Comparison of ENCODE assay signal across 8 mouse cellular contexts in the genomic region with DNA sequence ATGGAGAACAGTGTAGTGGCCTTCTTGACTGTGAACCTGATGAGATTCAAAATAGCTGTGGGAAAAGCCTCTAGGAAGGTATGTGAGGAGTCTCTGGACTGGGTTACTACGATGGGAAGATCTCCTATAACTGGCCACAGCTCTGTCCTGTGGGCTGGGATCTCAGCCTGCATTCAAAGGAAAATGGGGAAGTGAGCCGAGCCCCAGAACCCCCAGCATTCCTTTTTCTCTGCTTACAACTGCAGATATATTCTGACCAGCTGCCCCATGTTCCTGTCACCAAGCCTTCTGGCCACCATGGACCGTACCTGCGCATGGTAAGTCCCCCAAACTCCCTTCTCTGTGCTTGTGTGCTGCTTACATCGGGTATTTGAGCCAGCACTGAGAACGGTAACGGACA. TPM values are rescaled to one million over a fixed set of nuclear protein-coding genes. Genes with fewer than 3 reads are reported as not detected.
DNase-seq lines count a peak whose midpoint lies in the region; ATAC-seq and TF ChIP-seq lines count a peak whose summit lies in the region.
"Had no signal": no experiment of that assay in that cellular context is flagged by ENCODE, and none has a peak within 500 bp of the region (broad histone marks: within the 10 kb centered on the region; RNA-seq: fewer than 3 reads in every experiment).

Gene Ntpcr (plus strand): TSS at position 218 of the 400 bp plus-strand sequence.

- no peaks in the 10 kb centered on the region for H3K27me3 ChIP-seq in CH12.LX (replicated peaks)
- no peaks in the 10 kb centered on the region; a peak in 1 of 4 replicates for H3K27me3 ChIP-seq in MEL (ENCODE audit: control insufficient read depth in 1 of 2, insufficient read depth in 2 of 2, low read length in 2 of 2)
- no peaks in the 10 kb centered on the region for H3K27me3 ChIP-seq in forebrain, embryonic 16.5 days (replicated peaks; ENCODE audit: control insufficient read depth, insufficient read depth, low read length)
- H3K27me3 ChIP-seq in hindbrain, embryonic 13.5 days, result no peaks in the 10 kb centered on the region
- H3K27me3 ChIP-seq in liver, embryonic 14.5 days (ENCODE audit: control insufficient read depth, insufficient read depth, low read length), result no peaks in the 10 kb centered on the region

- TF ChIP-seq CTCF in CH12.LX (conservative IDR thresholded peaks at IDR 0.05 in 1 of 2, IDR thresholded peaks at IDR 0.05 in 1 of 2; ENCODE audit: low read depth in 2 of 2, low read length in 2 of 2), result no peak
- no peak for TF ChIP-seq CTCF in MEL (IDR thresholded peaks at IDR 0.05 in 2 of 3, conservative IDR thresholded peaks at IDR 0.05 in 1 of 3; ENCODE audit: control insufficient read depth in 1 of 3, insufficient read depth in 1 of 3, low read depth in 2 of 3, low read length in 3 of 3, poor library complexity in 1 of 3, severe bottlenecking in 1 of 3)
- no peak for TF ChIP-seq CTCF in liver, embryonic 14.5 days (IDR thresholded peaks at IDR 0.05; ENCODE audit: low read depth)

- TF ChIP-seq POLR2A in CH12.LX (IDR thresholded peaks at IDR 0.05; ENCODE audit: low read depth, low read length) (no peak), MEL (IDR thresholded peaks at IDR 0.05; ENCODE audit: control insufficient read depth in 1 of 2, insufficient read depth in 1 of 2, low read depth in 1 of 2, low read length in 2 of 2, poor library complexity in 1 of 2) (no peak)

- no peak within 1 kb of the TSS for H3K4me3 ChIP-seq in CH12.LX (replicated peaks in 1 of 3; ENCODE audit: low read depth in 2 of 3, low read length in 2 of 3, poor library complexity in 1 of 3)
- H3K4me3 ChIP-seq in MEL (ENCODE audit: control insufficient read depth in 1 of 2, insufficient read depth in 1 of 2, low read depth in 2 of 2, low read length in 2 of 2), result no peak within 1 kb of the TSS
- no peak within 1 kb of the TSS for H3K4me3 ChIP-seq in forebrain, embryonic 16.5 days (replicated peaks; ENCODE audit: low read length)
- H3K4me3 ChIP-seq in hindbrain, embryonic 13.5 days, result no peak within 1 kb of the TSS
- H3K4me3 ChIP-seq in liver, embryonic 14.5 days (ENCODE audit: insufficient read depth in 1 of 2, low read depth in 2 of 2, low read length in 2 of 2), result no peak within 1 kb of the TSS
- H3K4me3 ChIP-seq: erythroblast, embryonic 14.5 days had no signal

- H3K4me1 ChIP-seq in CH12.LX (ENCODE audit: control insufficient read depth in 1 of 2, insufficient read depth in 2 of 2), result peaks cover 7 to 25% of the 10 kb centered on the region in 2 experiments
- peaks cover 0 to 13% of the 10 kb centered on the region in 2 experiments; a peak in 3 of 4 replicates for H3K4me1 ChIP-seq in MEL (ENCODE audit: control insufficient read depth in 1 of 2, insufficient read depth in 2 of 2, low read length in 2 of 2)
- H3K4me1 ChIP-seq in forebrain, embryonic 16.5 days (replicated peaks; ENCODE audit: control insufficient read depth, insufficient read depth, low read length), result peaks cover 7% of the 10 kb centered on the region
- H3K4me1 ChIP-seq in hindbrain, embryonic 13.5 days (replicated peaks), result peaks cover 4% of the 10 kb centered on the region
- H3K4me1 ChIP-seq in liver, embryonic 14.5 days (replicated peaks; ENCODE audit: control insufficient read depth in 2 of 2, insufficient read depth in 2 of 2, low read length in 1 of 2), result peaks cover 2 to 11% of the 10 kb centered on the region in 2 experiments; a peak in 2 of 4 replicates

- no peaks in the 10 kb centered on the region for H3K36me3 ChIP-seq in CH12.LX (replicated peaks in 1 of 2; ENCODE audit: control insufficient read depth in 1 of 2, insufficient read depth in 1 of 2, low read length in 1 of 2)
- peaks cover 0 to 5% of the 10 kb centered on the region in 2 experiments; a peak in 2 of 4 replicates for H3K36me3 ChIP-seq in MEL (ENCODE audit: control insufficient read depth in 1 of 2, insufficient read depth in 2 of 2, low read length in 2 of 2)
- no peaks in the 10 kb centered on the region for H3K36me3 ChIP-seq in forebrain, embryonic 16.5 days (ENCODE audit: control insufficient read depth, insufficient read depth)
- H3K36me3 ChIP-seq in hindbrain, embryonic 13.5 days, result no peaks in the 10 kb centered on the region
- H3K36me3 ChIP-seq in liver, embryonic 14.5 days (replicated peaks; ENCODE audit: control insufficient read depth, insufficient read depth, low read depth), result no peaks in the 10 kb centered on the region

- H3K27ac ChIP-seq in CH12.LX (ENCODE audit: insufficient read depth, low read depth) (no peak within 1 kb of the TSS), MEL (ENCODE audit: control insufficient read depth, low read depth, low read length) (no peak within 1 kb of the TSS)
- H3K27ac ChIP-seq in forebrain, embryonic 16.5 days (ENCODE audit: low read length), result no peak within 1 kb of the TSS
- no peak within 1 kb of the TSS for H3K27ac ChIP-seq in hindbrain, embryonic 13.5 days
- no peak within 1 kb of the TSS for H3K27ac ChIP-seq in liver, embryonic 14.5 days

- TF ChIP-seq RAD21 in CH12.LX (IDR thresholded peaks at IDR 0.05; ENCODE audit: low read depth, low read length), result no peak
- no peak for TF ChIP-seq RAD21 in MEL (IDR thresholded peaks at IDR 0.05; ENCODE audit: low read depth, low read length)

- dilution Hi-C loops in CH12.LX (cut with MboI; ENCODE audit: extremely low pct_ligation_motif_present, extremely low pct_unique_long_range_greater_than_20kb, low sequenced_read_pairs), result no loop called here

- 83% methylated on average over 7 of the region's 7 CpGs for WGBS in forebrain, embryonic 16.5 days
- WGBS in hindbrain, embryonic 13.5 days, result 86% methylated on average over 7 of the region's 7 CpGs
- WGBS in liver, embryonic 14.5 days (ENCODE audit: insufficient replicate concordance), result 53% methylated on average over 7 of the region's 7 CpGs

- ATAC-seq in forebrain, embryonic 16.5 days, result no peak
- ATAC-seq in hindbrain, embryonic 13.5 days (ENCODE audit: low FRiP score), result no peak
- ATAC-seq in liver, embryonic 14.5 days (ENCODE audit: insufficient read depth), result no peak

- in situ Hi-C loops in CH12.LX (cut with MboI; ENCODE audit: low pct_ligation_motif_present, low pct_unique_long_range_greater_than_20kb, low sequenced_read_pairs), result no loop called here

- H3K79me2 ChIP-seq in CH12.LX (replicated peaks; ENCODE audit: control insufficient read depth, extremely low read depth, insufficient read depth, poor library complexity, severe bottlenecking) (no peaks in the 10 kb centered on the region), MEL (ENCODE audit: control insufficient read depth, insufficient read depth, low read length, poor library complexity) (peaks cover 3% of the 10 kb centered on the region)

- H3K4me2 ChIP-seq in CH12.LX (ENCODE audit: insufficient read depth, low read depth, poor library complexity, severe bottlenecking), result no peak within 1 kb of the TSS
- no peak within 1 kb of the TSS for H3K4me2 ChIP-seq in forebrain, embryonic 16.5 days (ENCODE audit: low read length)
- H3K4me2 ChIP-seq in hindbrain, embryonic 13.5 days, result no peak within 1 kb of the TSS
- H3K4me2 ChIP-seq in liver, embryonic 14.5 days (ENCODE audit: low read depth), result no peak within 1 kb of the TSS

- TF ChIP-seq EP300 in CH12.LX (IDR thresholded peaks at IDR 0.05; ENCODE audit: low read length) (no peak), MEL (IDR thresholded peaks at IDR 0.05; ENCODE audit: low read depth in 1 of 2, low read length in 2 of 2) (no peak)
- no peak for TF ChIP-seq EP300 in liver, embryonic 14.5 days (IDR thresholded peaks at IDR 0.05; ENCODE audit: low read depth)

- no peak within 1 kb of the TSS for H3K9ac ChIP-seq in CH12.LX (ENCODE audit: insufficient read depth, low read depth)
- no peak within 1 kb of the TSS for H3K9ac ChIP-seq in MEL (ENCODE audit: control insufficient read depth, low read depth, low read length, poor library complexity, severe bottlenecking)
- H3K9ac ChIP-seq in forebrain, embryonic 16.5 days (replicated peaks; ENCODE audit: low read depth, low read length), result no peak within 1 kb of the TSS
- no peak within 1 kb of the TSS for H3K9ac ChIP-seq in hindbrain, embryonic 13.5 days
- no peak within 1 kb of the TSS for H3K9ac ChIP-seq in liver, embryonic 14.5 days (replicated peaks)

- DNase-seq in CH12.LX (ENCODE audit: extremely low read depth) (no peak), MEL (ENCODE audit: low read depth, low spot score) (peak; percentile 8)
- no peak for DNase-seq in liver, embryonic 14.5 days (ENCODE audit: low read depth in 3 of 3, low spot score in 3 of 3)
- DNase-seq in urinary bladder, postnatal 10 days (ENCODE audit: low spot score), result no peak
- no peak for DNase-seq in testis, postnatal 14 days (ENCODE audit: low spot score)

- no peaks in the 10 kb centered on the region for H3K9me3 ChIP-seq in CH12.LX (replicated peaks; ENCODE audit: low read length)
- no peaks in the 10 kb centered on the region for H3K9me3 ChIP-seq in MEL (replicated peaks; ENCODE audit: insufficient read depth, low read length)
- H3K9me3 ChIP-seq in forebrain, embryonic 16.5 days (ENCODE audit: control insufficient read depth, low read length), result no peaks in the 10 kb centered on the region
- no peaks in the 10 kb centered on the region for H3K9me3 ChIP-seq in hindbrain, embryonic 13.5 days
- no peaks in the 10 kb centered on the region for H3K9me3 ChIP-seq in liver, embryonic 14.5 days (ENCODE audit: control insufficient read depth, low read length)

TF ChIP-seq in CH12.LX, 34 proteins besides CTCF, POLR2A, EP300 and RAD21:
- TF ChIP-seq SIN3A (IDR thresholded peaks at IDR 0.05; ENCODE audit: low read length), result no peak

TF ChIP-seq in MEL, 35 proteins besides CTCF, POLR2A, EP300 and RAD21:
- no peak for TF ChIP-seq USF1 (IDR thresholded peaks at IDR 0.05; ENCODE audit: low read depth, low read length)
- TF ChIP-seq ZC3H11A (IDR thresholded peaks at IDR 0.05; ENCODE audit: low read depth, low read length), result no peak
- TF ChIP-seq RCOR1 (IDR thresholded peaks at IDR 0.05; ENCODE audit: low read depth, low read length), result no peak
- no peak for TF ChIP-seq ETS1 (IDR thresholded peaks at IDR 0.05; ENCODE audit: low read depth, low read length)

RNA-seq across cellular contexts. Expression of gene Ntpcr, which starts in this region (rescaled TPM):
- 22.9 and 24.0 TPM in 2 replicates for total RNA-seq in CH12.LX (2012; rRNA removed)
- 23.6 and 25.0 TPM in 2 replicates for total RNA-seq in CH12.LX (2014; rRNA removed)
- polyA plus RNA-seq in CH12.LX (2012; ENCODE audit: insufficient read length, low read depth), result 15.1 and 17.0 TPM in 2 replicates
- total RNA-seq in MEL (2012; rRNA removed), result 34.5 and 40.0 TPM in 2 replicates
- 10 to 100 TPM in 1 of 2 experiments, not detected in 1; 45.3 TPM for polyA plus RNA-seq in MEL (2012; ENCODE audit: insufficient read depth in 1 of 2, insufficient read length in 2 of 2, low read depth in 1 of 2, low replicate concordance in 2 of 2, missing spikeins in 1 of 2)
- 26.9 and 30.1 TPM in 2 replicates for polyA plus RNA-seq in forebrain, embryonic 16.5 days (2015; fragmentation: Nextera tagmentation; extraction: Ambion mirVana)
- polyA plus RNA-seq in hindbrain, embryonic 13.5 days (2015; fragmentation: Nextera tagmentation; extraction: Ambion mirVana), result 32.3 and 33.8 TPM in 2 replicates
- polyA plus RNA-seq in liver, embryonic 14.5 days (2012; rRNA removed), result 10.1 and 12.6 TPM in 2 replicates
- 13.9 and 14.7 TPM in 2 replicates for polyA plus RNA-seq in liver, embryonic 14.5 days (2014; fragmentation: Nextera tagmentation; extraction: Ambion mirVana)
